Mouse (Mus musculus): ENCODE measurements around the gene Acot12. TPM values are rescaled to one million over a fixed set of nuclear protein-coding genes. Genes with fewer than 3 reads are reported as not detected.

The Acot12 gene
- polyA plus RNA-seq (2014; fragmentation: Nextera tagmentation; extraction: Ambion mirVana) = not detected in 2 replicates

GRCm38 (mm10) chr13:91741280-91742047, at the start of gene Acot12:
TSS of gene Acot12 (plus strand) at chr13:91741512.
- Histone ChIP-seq H3K27ac (replicated peaks; ENCODE audit: low read depth, low read length) (no peak within 1 kb of the TSS), H3K27me3 (ENCODE audit: control insufficient read depth, insufficient read depth, low read length) (peaks cover 12% of the 10 kb centered on the region), H3K4me3 (ENCODE audit: low read depth, low read length) (peak within 1 kb of the TSS; percentile 32), H3K9me3 (ENCODE audit: control insufficient read depth, low read length) (no peaks in the 10 kb centered on the region), H3K9ac (ENCODE audit: low read length) (peak within 1 kb of the TSS; percentile 43; the same call in 1 of the 2 replicates), H3K4me1 (ENCODE audit: control insufficient read depth, insufficient read depth, low read length) (no peaks in the 10 kb centered on the region; the same call in 1 of the 2 replicates), H3K36me3 (ENCODE audit: control insufficient read depth, insufficient read depth, low read length) (no peaks in the 10 kb centered on the region), H3K4me2 (ENCODE audit: low read depth, severe bottlenecking) (peak within 1 kb of the TSS; percentile 87)
- ATAC-seq (ENCODE audit: insufficient number of reproducible peaks, low FRiP score, low TSS enrichment, low read depth) = peak; percentile 26; the same call in 1 of the 2 replicates
- WGBS = 9% methylated on average over 44 of the region's 45 CpGs
- peak; percentile 56 for DNase-seq (ENCODE audit: low spot score)

- no peaks in the 10 kb centered on the region for H3K36me3 ChIP-seq (ENCODE audit: control insufficient read depth, insufficient read depth, low read length)
- no peak overlapping the region for H3K27ac ChIP-seq (replicated peaks; ENCODE audit: low read depth, low read length)
- WGBS = 65% methylated on average over 7 of the region's 7 CpGs
- no peaks in the 10 kb centered on the region for H3K9me3 ChIP-seq (ENCODE audit: control insufficient read depth, low read length)
- no peak overlapping the region for H3K9ac ChIP-seq (ENCODE audit: low read length)
- H3K27me3 ChIP-seq (ENCODE audit: control insufficient read depth, insufficient read depth, low read length) = no peaks in the 10 kb centered on the region
- H3K4me1 ChIP-seq (ENCODE audit: control insufficient read depth, insufficient read depth, low read length) = no peaks in the 10 kb centered on the region
- no peak for ATAC-seq (ENCODE audit: insufficient number of reproducible peaks, low FRiP score, low TSS enrichment, low read depth)
- no peak overlapping the region for H3K4me3 ChIP-seq (ENCODE audit: low read depth, low read length)
- DNase-seq (ENCODE audit: low spot score) = no peak
- no peak overlapping the region for H3K4me2 ChIP-seq (ENCODE audit: low read depth, severe bottlenecking)
Measured at GRCm38 (mm10) chr13:91693615-91694014, 47.7 kb upstream of the Acot12 start.

GRCm38 (mm10) chr13:91695406-91695805, 45.9 kb upstream of the Acot12 start:
- H3K36me3 ChIP-seq (ENCODE audit: control insufficient read depth, insufficient read depth, low read length) = no peaks in the 10 kb centered on the region
- no peaks in the 10 kb centered on the region for H3K27me3 ChIP-seq (ENCODE audit: control insufficient read depth, insufficient read depth, low read length)
- DNase-seq (ENCODE audit: low spot score) = no peak
- WGBS = 80% methylated on average over 2 of the region's 2 CpGs
- H3K4me2 ChIP-seq (ENCODE audit: low read depth, severe bottlenecking) = no peak overlapping the region
- H3K27ac ChIP-seq (replicated peaks; ENCODE audit: low read depth, low read length) = no peak overlapping the region
- no peak overlapping the region for H3K4me3 ChIP-seq (ENCODE audit: low read depth, low read length)
- H3K9ac ChIP-seq (ENCODE audit: low read length) = no peak overlapping the region
- no peak for ATAC-seq (ENCODE audit: insufficient number of reproducible peaks, low FRiP score, low TSS enrichment, low read depth)
- H3K4me1 ChIP-seq (ENCODE audit: control insufficient read depth, insufficient read depth, low read length) = no peaks in the 10 kb centered on the region
- H3K9me3 ChIP-seq (ENCODE audit: control insufficient read depth, low read length) = no peaks in the 10 kb centered on the region

GRCm38 (mm10) chr13:91696109-91696645, 45.1 kb upstream of the Acot12 start:
- ATAC-seq (ENCODE audit: insufficient number of reproducible peaks, low FRiP score, low TSS enrichment, low read depth) (no peak), DNase-seq (ENCODE audit: low spot score) (no peak)
- 83% methylated on average over 2 of the region's 2 CpGs for WGBS
- no peak overlapping the region for H3K4me2 ChIP-seq (ENCODE audit: low read depth, severe bottlenecking)
- H3K9me3 ChIP-seq (ENCODE audit: control insufficient read depth, low read length) = no peaks in the 10 kb centered on the region
- H3K36me3 ChIP-seq (ENCODE audit: control insufficient read depth, insufficient read depth, low read length) = no peaks in the 10 kb centered on the region
- no peak overlapping the region for H3K4me3 ChIP-seq (ENCODE audit: low read depth, low read length)
- H3K27me3 ChIP-seq (ENCODE audit: control insufficient read depth, insufficient read depth, low read length) = no peaks in the 10 kb centered on the region
- H3K4me1 ChIP-seq (ENCODE audit: control insufficient read depth, insufficient read depth, low read length) = no peaks in the 10 kb centered on the region
- H3K9ac ChIP-seq (ENCODE audit: low read length) = no peak overlapping the region
- H3K27ac ChIP-seq (replicated peaks; ENCODE audit: low read depth, low read length) = no peak overlapping the region

GRCm38 (mm10) chr13:91697011-91697410, 44.3 kb upstream of the Acot12 start:
- Histone ChIP-seq H3K27ac (replicated peaks; ENCODE audit: low read depth, low read length) (no peak overlapping the region), H3K9ac (ENCODE audit: low read length) (no peak overlapping the region), H3K4me1 (ENCODE audit: control insufficient read depth, insufficient read depth, low read length) (no peaks in the 10 kb centered on the region), H3K4me3 (ENCODE audit: low read depth, low read length) (no peak overlapping the region), H3K9me3 (ENCODE audit: control insufficient read depth, low read length) (no peaks in the 10 kb centered on the region), H3K4me2 (ENCODE audit: low read depth, severe bottlenecking) (no peak overlapping the region), H3K36me3 (ENCODE audit: control insufficient read depth, insufficient read depth, low read length) (no peaks in the 10 kb centered on the region), H3K27me3 (ENCODE audit: control insufficient read depth, insufficient read depth, low read length) (no peaks in the 10 kb centered on the region)
- DNase-seq (ENCODE audit: low spot score) (peak; percentile 41), ATAC-seq (ENCODE audit: insufficient number of reproducible peaks, low FRiP score, low TSS enrichment, low read depth) (no peak)
- WGBS = 40% methylated on average over 3 of the region's 3 CpGs

- WGBS = 78% methylated on average over 6 of the region's 6 CpGs
- no peaks in the 10 kb centered on the region for H3K9me3 ChIP-seq (ENCODE audit: control insufficient read depth, low read length)
- no peak overlapping the region for H3K9ac ChIP-seq (ENCODE audit: low read length)
- ATAC-seq (ENCODE audit: insufficient number of reproducible peaks, low FRiP score, low TSS enrichment, low read depth) (no peak), DNase-seq (ENCODE audit: low spot score) (no peak)
- H3K4me2 ChIP-seq (ENCODE audit: low read depth, severe bottlenecking) = no peak overlapping the region
- no peak overlapping the region for H3K27ac ChIP-seq (replicated peaks; ENCODE audit: low read depth, low read length)
- no peaks in the 10 kb centered on the region for H3K27me3 ChIP-seq (ENCODE audit: control insufficient read depth, insufficient read depth, low read length)
- no peaks in the 10 kb centered on the region for H3K4me1 ChIP-seq (ENCODE audit: control insufficient read depth, insufficient read depth, low read length)
- H3K36me3 ChIP-seq (ENCODE audit: control insufficient read depth, insufficient read depth, low read length) = no peaks in the 10 kb centered on the region
- H3K4me3 ChIP-seq (ENCODE audit: low read depth, low read length) = no peak overlapping the region
Measured at GRCm38 (mm10) chr13:91702337-91702736, 39.0 kb upstream of the Acot12 start.

GRCm38 (mm10) chr13:91719487-91719886, 21.8 kb upstream of the Acot12 start:
- DNase-seq (ENCODE audit: low spot score) = peak; percentile 16
- Histone ChIP-seq H3K27ac (replicated peaks; ENCODE audit: low read depth, low read length) (no peak overlapping the region), H3K27me3 (ENCODE audit: control insufficient read depth, insufficient read depth, low read length) (no peaks in the 10 kb centered on the region), H3K4me1 (ENCODE audit: control insufficient read depth, insufficient read depth, low read length) (no peaks in the 10 kb centered on the region), H3K4me3 (ENCODE audit: low read depth, low read length) (no peak overlapping the region), H3K36me3 (ENCODE audit: control insufficient read depth, insufficient read depth, low read length) (no peaks in the 10 kb centered on the region), H3K9me3 (ENCODE audit: control insufficient read depth, low read length) (no peaks in the 10 kb centered on the region), H3K4me2 (ENCODE audit: low read depth, severe bottlenecking) (no peak overlapping the region), H3K9ac (ENCODE audit: low read length) (no peak overlapping the region)
- ATAC-seq (ENCODE audit: insufficient number of reproducible peaks, low FRiP score, low TSS enrichment, low read depth) = no peak
- 91% methylated on average over 6 of the region's 6 CpGs for WGBS

- Histone ChIP-seq H3K36me3 (ENCODE audit: control insufficient read depth, insufficient read depth, low read length) (no peaks in the 10 kb centered on the region), H3K4me2 (ENCODE audit: low read depth, severe bottlenecking) (no peak overlapping the region), H3K27me3 (ENCODE audit: control insufficient read depth, insufficient read depth, low read length) (no peaks in the 10 kb centered on the region), H3K27ac (replicated peaks; ENCODE audit: low read depth, low read length) (no peak overlapping the region), H3K9me3 (ENCODE audit: control insufficient read depth, low read length) (no peaks in the 10 kb centered on the region), H3K4me1 (ENCODE audit: control insufficient read depth, insufficient read depth, low read length) (no peaks in the 10 kb centered on the region), H3K4me3 (ENCODE audit: low read depth, low read length) (no peak overlapping the region), H3K9ac (ENCODE audit: low read length) (no peak overlapping the region)
- no peak for DNase-seq (ENCODE audit: low spot score)
- 67% methylated on average over 8 of the region's 8 CpGs for WGBS
- ATAC-seq (ENCODE audit: insufficient number of reproducible peaks, low FRiP score, low TSS enrichment, low read depth) = peak; percentile 39
Measured at GRCm38 (mm10) chr13:91723108-91723735, 18.1 kb upstream of the Acot12 start.
